8 mouse cellular contexts compared by ENCODE assay signal in genomic region chr2:165321381-165321888, GRCm38 (mm10). TPM values are rescaled to one million over a fixed set of nuclear protein-coding genes. Genes with fewer than 3 reads are reported as not detected.
DNase-seq lines count a peak whose midpoint lies in the region; ATAC-seq and TF ChIP-seq lines count a peak whose summit lies in the region.

No protein-coding gene starts in this region.

- H3K4me1 ChIP-seq in kidney, embryonic 15.5 days = peaks cover 93% of the 10 kb centered on the region
- H3K4me1 ChIP-seq in bone marrow macrophage, adult 2 months (ENCODE audit: control insufficient read depth, insufficient read depth, low read length) = peaks cover 67% of the 10 kb centered on the region
- H3K4me1 ChIP-seq in forebrain, postnatal 0 days (ENCODE audit: insufficient read depth) = peaks cover 36% of the 10 kb centered on the region
- peaks cover 90% of the 10 kb centered on the region for H3K4me1 ChIP-seq in liver, embryonic 13.5 days (replicated peaks)

- TF ChIP-seq CTCF in bone marrow macrophage, adult 2 months (IDR thresholded peaks at IDR 0.05; ENCODE audit: low read depth, low read length) = no peak
- TF ChIP-seq CTCF in forebrain, postnatal 0 days (IDR thresholded peaks at IDR 0.05; ENCODE audit: low read depth) = no peak; the same call in 1 of the 2 replicates

- no peak for ATAC-seq in kidney, embryonic 15.5 days (replicated peaks; ENCODE audit: low FRiP score)
- no peak for ATAC-seq in forebrain, postnatal 0 days
- ATAC-seq in liver, embryonic 13.5 days (ENCODE audit: low read depth) = no peak

- no peak for DNase-seq in kidney, postnatal 25 days
- no peak for DNase-seq in forebrain, postnatal 0 days
- no peak for DNase-seq in liver, embryonic 13.5 days
- DNase-seq in naive thymus-derived CD4-positive, alpha-beta T cell, adult 2 months (ENCODE audit: low read depth) = peak; percentile 60
- no peak for DNase-seq in layer of hippocampus, adult 9-11 months
- DNase-seq in spleen, adult 18-20 months = no peak

- no peak overlapping the region for H3K4me3 ChIP-seq in kidney, embryonic 15.5 days (replicated peaks)
- peak overlapping the region; percentile 44 for H3K4me3 ChIP-seq in bone marrow macrophage, adult 2 months (ENCODE audit: insufficient read depth, low read length)
- no peak overlapping the region for H3K4me3 ChIP-seq in forebrain, postnatal 0 days (ENCODE audit: low read depth, low read length)
- H3K4me3 ChIP-seq in liver, embryonic 13.5 days (replicated peaks) = no peak overlapping the region

- peak overlapping the region; percentile 20; the same call in 1 of the 2 replicates for H3K4me2 ChIP-seq in kidney, embryonic 15.5 days
- H3K4me2 ChIP-seq in forebrain, postnatal 0 days (ENCODE audit: low read depth) = no peak overlapping the region
- H3K4me2 ChIP-seq in liver, embryonic 13.5 days = peak overlapping the region; percentile 22; the same call in 1 of the 2 replicates

- no peak for TF ChIP-seq POLR2A in bone marrow macrophage, adult 2 months (IDR thresholded peaks at IDR 0.05; ENCODE audit: borderline replicate concordance, low read depth, low read length)

- H3K36me3 ChIP-seq in kidney, embryonic 15.5 days = no peaks in the 10 kb centered on the region
- H3K36me3 ChIP-seq in forebrain, postnatal 0 days (ENCODE audit: insufficient read depth) = 0 out of 2 replicates have a peak, but pooled peaks cover 3% of the 10 kb centered on the region
- no peaks in the 10 kb centered on the region for H3K36me3 ChIP-seq in liver, embryonic 13.5 days

- no peak overlapping the region for H3K9ac ChIP-seq in kidney, embryonic 15.5 days
- no peak overlapping the region for H3K9ac ChIP-seq in forebrain, postnatal 0 days
- H3K9ac ChIP-seq in liver, embryonic 13.5 days = no peak overlapping the region

- no peaks in the 10 kb centered on the region for H3K9me3 ChIP-seq in kidney, embryonic 15.5 days (replicated peaks)
- H3K9me3 ChIP-seq in forebrain, postnatal 0 days (ENCODE audit: low read length) = no peaks in the 10 kb centered on the region
- H3K9me3 ChIP-seq in liver, embryonic 13.5 days (replicated peaks) = no peaks in the 10 kb centered on the region

- H3K27ac ChIP-seq in kidney, embryonic 15.5 days = peak overlapping the region; percentile 79
- peak overlapping the region; percentile 97 for H3K27ac ChIP-seq in bone marrow macrophage, adult 2 months (ENCODE audit: insufficient read depth, low read depth, low read length)
- peak overlapping the region; percentile 59; the same call in 1 of the 2 replicates for H3K27ac ChIP-seq in forebrain, postnatal 0 days (ENCODE audit: low read depth, low read length)
- H3K27ac ChIP-seq in liver, embryonic 13.5 days = peak overlapping the region; percentile 50

- 51% methylated on average over 8 of the region's 8 CpGs for WGBS in kidney, embryonic 15.5 days
- 59% methylated on average over 8 of the region's 8 CpGs for WGBS in forebrain, postnatal 0 days
- 47% methylated on average over 8 of the region's 8 CpGs for WGBS in liver, embryonic 13.5 days (ENCODE audit: insufficient replicate concordance)

- no peaks in the 10 kb centered on the region for H3K27me3 ChIP-seq in kidney, embryonic 15.5 days
- no peaks in the 10 kb centered on the region for H3K27me3 ChIP-seq in forebrain, postnatal 0 days (ENCODE audit: insufficient read depth, low read length)
- H3K27me3 ChIP-seq in liver, embryonic 13.5 days = no peaks in the 10 kb centered on the region

RNA-seq across cellular contexts. Expression of gene Elmo2, which starts 4.8 kb away (rescaled TPM):
- 71.3 and 82.3 TPM in 2 replicates for polyA plus RNA-seq in kidney, embryonic 15.5 days (2015; fragmentation: Nextera tagmentation; extraction: Ambion mirVana)
- polyA plus RNA-seq in bone marrow macrophage, adult 2 months (2012; ENCODE audit: insufficient read depth, insufficient read length, missing spikeins) = 54.6 and 61.0 TPM in 2 replicates
- total RNA-seq in forebrain, postnatal 0 days (2014; rRNA removed) = 78.8 and 80.9 TPM in 2 replicates
- polyA plus RNA-seq in forebrain, postnatal 0 days (2015; fragmentation: Nextera tagmentation; extraction: Ambion mirVana) = 68.6 and 84.5 TPM in 2 replicates
- polyA plus RNA-seq in liver, embryonic 13.5 days (2015; fragmentation: Nextera tagmentation; extraction: Ambion mirVana) = 14.2 and 16.7 TPM in 2 replicates

RNA-seq across cellular contexts. Expression of gene Slc35c2, which starts 33.8 kb away (rescaled TPM):
- 53.7 and 54.6 TPM in 2 replicates for polyA plus RNA-seq in kidney, embryonic 15.5 days (2015; fragmentation: Nextera tagmentation; extraction: Ambion mirVana)
- 44.6 and 49.8 TPM in 2 replicates for polyA plus RNA-seq in bone marrow macrophage, adult 2 months (2012; ENCODE audit: insufficient read depth, insufficient read length, missing spikeins)
- 66.9 and 85.8 TPM in 2 replicates for total RNA-seq in forebrain, postnatal 0 days (2014; rRNA removed)
- polyA plus RNA-seq in forebrain, postnatal 0 days (2015; fragmentation: Nextera tagmentation; extraction: Ambion mirVana) = 62.7 and 65.8 TPM in 2 replicates
- 40.2 and 40.3 TPM in 2 replicates for polyA plus RNA-seq in liver, embryonic 13.5 days (2015; fragmentation: Nextera tagmentation; extraction: Ambion mirVana)

RNA-seq across cellular contexts. Expression of gene Zfp663, which starts 47.1 kb away (rescaled TPM):
- polyA plus RNA-seq in kidney, embryonic 15.5 days (2015; fragmentation: Nextera tagmentation; extraction: Ambion mirVana) = 1.1 TPM in 2 replicates
- polyA plus RNA-seq in bone marrow macrophage, adult 2 months (2012; ENCODE audit: insufficient read depth, insufficient read length, missing spikeins) = not detected in 2 replicates
- 3.2 and 14.4 TPM in 2 replicates for total RNA-seq in forebrain, postnatal 0 days (2014; rRNA removed)
- polyA plus RNA-seq in forebrain, postnatal 0 days (2015; fragmentation: Nextera tagmentation; extraction: Ambion mirVana) = 2.1 and 3.3 TPM in 2 replicates
- polyA plus RNA-seq in liver, embryonic 13.5 days (2015; fragmentation: Nextera tagmentation; extraction: Ambion mirVana) = 0.05 and 0.07 TPM in 2 replicates
